Mouse (Mus musculus): ENCODE measurements around the gene Rab15. TPM values are rescaled to one million over a fixed set of nuclear protein-coding genes. Genes with fewer than 3 reads are reported as not detected.

Rab15 gene
- total RNA-seq, 2 experiments from 2014 or later = 102 to 111 TPM

- intact Hi-C loops (cut with DNase I) = no loop called here
Measured at GRCm38 (mm10) chr12:76780639-76781468, 41.9 kb downstream of the Rab15 start.

GRCm38 (mm10) chr12:76779951-76780350 lies 42.8 kb downstream of the Rab15 start:
- no peak for DNase-seq
- intact Hi-C loops (cut with DNase I) = no loop called here

More at GRCm38 (mm10) chr12:76780639-76781468, 41.9 kb downstream of the Rab15 start:
- DNase-seq = peak; percentile 44

DNA sequence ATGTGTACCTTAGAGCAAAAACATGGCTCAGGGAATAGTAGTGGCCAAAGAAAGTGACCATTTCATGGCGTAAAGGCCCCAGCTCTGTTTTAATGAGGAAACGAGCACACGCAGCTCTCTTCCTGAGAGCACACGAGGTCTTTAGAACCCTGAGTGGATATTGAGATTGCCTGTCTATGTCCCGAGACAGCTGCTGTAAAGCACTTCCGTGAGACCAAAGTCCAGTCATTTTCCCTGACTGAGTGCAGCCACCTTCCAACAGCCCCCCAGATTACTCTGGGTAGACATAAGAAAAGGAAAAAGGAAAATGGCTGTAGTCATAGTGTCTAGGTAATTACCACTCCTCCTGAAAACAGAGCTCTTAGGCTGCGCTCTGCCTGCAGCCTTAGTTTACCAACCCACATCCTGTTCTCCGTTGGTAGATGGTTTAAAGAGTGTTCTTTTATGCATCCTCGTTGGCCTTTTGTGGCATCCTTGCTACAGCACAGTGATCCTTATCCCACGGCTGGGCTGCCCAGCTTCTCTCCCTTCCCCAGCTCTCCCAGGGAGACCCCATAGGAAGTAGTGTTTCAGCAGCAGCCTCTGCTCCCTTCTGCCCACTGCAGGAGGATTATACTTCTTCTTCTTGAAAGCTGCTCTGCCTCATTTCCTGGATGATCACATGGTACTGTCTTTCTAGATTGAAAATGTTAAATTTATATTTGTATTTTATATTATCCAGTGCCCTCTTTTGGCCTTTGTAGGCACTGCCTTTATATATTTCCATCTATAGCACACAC lies 44.2 kb downstream of the Rab15 start:
- intact Hi-C loops (cut with DNase I) = no loop called here
- DNase-seq = no peak

DNA sequence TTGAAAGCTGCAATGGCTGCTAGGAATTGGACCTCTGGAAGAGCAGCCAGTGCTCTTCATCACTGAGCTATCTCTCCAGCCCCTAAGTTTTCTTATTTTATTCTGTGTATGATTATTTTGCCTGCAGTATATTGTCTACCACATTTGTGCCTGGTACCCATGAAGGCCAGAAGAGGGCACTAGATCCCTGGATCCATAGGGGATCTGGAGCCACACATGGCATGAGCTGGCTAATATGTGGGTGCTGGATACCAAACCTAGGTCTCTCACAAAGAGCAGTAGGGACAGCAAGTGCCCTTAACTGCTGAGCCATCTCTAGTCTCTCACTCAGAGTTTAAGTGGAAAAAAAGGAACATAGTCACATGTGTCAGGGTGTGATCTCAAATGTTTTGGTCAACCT lies 44.9 kb downstream of the Rab15 start:
- no peak for DNase-seq
- intact Hi-C loops (cut with DNase I) = no loop called here

DNA sequence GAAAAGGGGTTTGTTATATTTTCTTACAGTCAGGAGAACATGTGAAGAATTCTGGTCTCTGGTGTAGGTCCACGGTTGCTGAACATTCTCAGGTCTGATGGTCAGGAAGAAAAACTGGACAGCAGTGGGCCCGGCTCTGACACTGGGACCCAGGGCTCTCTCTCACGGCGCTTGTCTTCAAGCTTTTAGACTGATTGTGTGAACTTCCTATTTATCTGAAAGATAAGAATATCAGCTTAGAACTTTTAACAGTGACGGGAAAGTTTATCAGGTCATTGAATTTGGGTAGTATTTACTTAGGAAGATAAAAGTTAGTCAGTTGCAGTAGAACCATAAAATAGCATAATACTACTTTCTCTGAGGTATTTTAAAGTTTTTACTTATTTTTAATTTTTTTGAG lies 45.8 kb downstream of the Rab15 start:
- intact Hi-C loops (cut with DNase I) = no loop called here

GRCm38 (mm10) chr12:76775132-76775531 lies 47.6 kb downstream of the Rab15 start:
- intact Hi-C loops (cut with DNase I) = no loop called here
- DNase-seq = no peak

More for the DNA sequence above, 45.8 kb downstream of the Rab15 start:
- no peak for DNase-seq

DNA sequence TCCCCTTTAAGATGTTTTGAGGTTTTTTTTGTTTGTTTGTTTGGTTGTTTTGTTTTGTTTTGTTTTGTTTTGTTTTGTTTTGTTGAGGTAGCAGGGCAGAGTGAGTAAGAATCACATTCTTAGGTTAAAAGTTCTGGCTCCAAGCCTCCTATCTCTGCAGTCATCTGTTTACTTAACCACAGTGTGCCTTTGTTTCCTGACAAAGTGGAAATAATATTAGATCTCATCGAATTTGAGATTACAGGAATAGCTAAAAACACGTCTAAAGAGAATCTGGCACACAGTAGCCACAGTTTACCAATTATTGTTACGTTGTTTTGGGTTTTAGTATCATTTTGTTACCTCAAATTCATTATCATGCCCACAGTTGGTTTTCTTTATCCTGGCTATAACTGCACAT lies 48.1 kb downstream of the Rab15 start:
- no peak for DNase-seq

DNA sequence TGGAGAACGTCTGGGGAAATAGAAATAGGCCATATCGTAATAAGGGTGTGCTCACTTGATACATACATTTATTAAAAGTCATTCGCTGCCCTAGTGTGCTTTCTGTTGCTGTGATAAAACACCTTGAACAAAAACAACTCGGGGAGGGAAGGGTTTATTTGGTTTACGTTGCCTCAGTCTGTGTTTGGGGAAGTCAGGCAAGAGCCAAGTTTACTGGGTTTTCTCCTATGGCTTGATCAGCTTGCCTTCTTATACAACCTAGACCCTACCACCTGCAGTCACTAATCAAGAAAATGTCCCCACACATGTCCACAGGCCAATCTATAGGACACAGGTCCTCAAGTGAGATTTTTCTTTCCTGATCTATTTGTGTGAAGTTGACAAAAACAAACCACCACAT lies 51.2 kb downstream of the Rab15 start:
- intact Hi-C loops (cut with DNase I) = no loop called here
- DNase-seq = no peak

More for the DNA sequence above, 48.1 kb downstream of the Rab15 start:
- intact Hi-C loops (cut with DNase I) = no loop called here

GRCm38 (mm10) chr12:76770841-76771500 lies 51.7 kb downstream of the Rab15 start:
- no peak for DNase-seq
- intact Hi-C loops (cut with DNase I) = no loop called here

GRCm38 (mm10) chr12:76765901-76766630 lies 56.6 kb downstream of the Rab15 start:
- intact Hi-C loops (cut with DNase I) = no loop called here
- DNase-seq = peak; percentile 15

DNA sequence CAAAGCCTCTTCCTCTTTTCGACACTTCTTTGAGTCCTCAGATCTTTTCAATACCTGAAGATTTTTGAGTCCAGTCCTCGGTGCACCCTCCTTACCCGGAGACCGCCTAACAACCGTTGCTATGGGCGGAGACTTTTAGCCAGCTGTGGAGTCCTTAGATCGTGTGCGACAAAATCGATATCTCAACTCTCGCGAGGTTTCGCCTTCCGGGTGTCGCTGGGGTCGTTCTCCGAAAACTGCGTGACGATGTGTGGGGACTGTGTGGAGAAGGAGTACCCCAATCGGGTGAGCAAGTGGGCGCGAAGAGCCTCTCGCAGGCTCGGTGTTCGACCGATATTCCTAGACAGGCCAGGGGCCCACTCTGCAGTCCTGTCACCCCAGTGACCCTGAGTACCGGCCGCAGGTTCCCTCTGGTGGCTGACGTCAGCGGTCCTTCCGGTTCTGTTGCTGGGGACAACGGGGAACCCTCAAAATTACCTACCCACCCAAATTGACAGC lies 57.3 kb downstream of the Rab15 start, which contains the start of the genes Churc1 and Fntb:
Gene Churc1, plus strand, starts transcription at position 185 of the 498 bp plus-strand sequence.
Gene Fntb, plus strand, starts transcription at position 236 of the 498 bp plus-strand sequence.
- DNase-seq = peak; percentile 89
- intact Hi-C loops (cut with DNase I) = no loop called here

DNA sequence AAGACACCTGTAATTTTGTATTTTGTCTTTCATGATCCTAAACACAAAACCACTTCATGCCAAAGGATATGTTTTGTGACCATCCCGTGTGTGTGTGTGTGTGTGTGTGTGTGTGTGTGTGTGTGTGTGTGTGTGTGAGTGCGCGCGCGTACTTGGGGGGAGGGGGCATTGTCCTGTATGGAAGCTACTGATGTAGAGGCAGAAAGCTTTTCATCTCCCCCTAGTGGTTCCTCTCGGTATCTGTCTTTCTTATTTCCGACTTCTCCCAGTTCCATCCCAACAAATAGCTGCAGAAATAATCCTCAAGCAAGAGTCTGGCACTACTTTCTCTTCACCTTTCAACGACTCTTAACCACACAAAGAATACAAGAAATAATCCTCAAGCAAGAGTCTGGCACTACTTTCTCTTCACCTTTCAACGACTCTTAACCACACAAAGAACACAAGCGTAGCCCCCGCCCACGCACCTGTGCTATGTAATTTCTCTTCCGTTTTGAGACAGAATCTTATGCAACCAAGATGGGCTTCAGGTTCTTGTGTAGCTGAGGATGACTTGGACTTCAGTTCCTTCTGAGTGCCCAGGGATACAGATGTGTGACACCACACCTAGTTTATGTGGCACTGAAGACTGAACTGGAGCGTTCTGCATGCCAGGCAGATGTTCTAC lies 69.9 kb downstream of the Rab15 start:
- intact Hi-C loops (cut with DNase I) = no loop called here
- DNase-seq = peak; percentile 36

GRCm38 (mm10) chr12:76750866-76751459 lies 71.7 kb downstream of the Rab15 start:
- no peak for DNase-seq
- intact Hi-C loops (cut with DNase I) = no loop called here

Other genes starting within 250 kb of the Rab15 start
- 10 to 100 TPM; 35.4 to 39.8 TPM for gene Sptb, start 112.4 kb downstream of the Rab15 start, total RNA-seq (2021)
- gene Churc1, start 57.4 kb downstream of the Rab15 start, total RNA-seq (2021) = 10 to 100 TPM; 35.2 to 42.6 TPM
- gene Fntb, start 57.3 kb downstream of the Rab15 start, total RNA-seq (2021) = 10 to 100 TPM; 30.6 to 33.0 TPM
- gene Gpx2, start 27.4 kb downstream of the Rab15 start, total RNA-seq (2021) = not detected
- 10 to 100 TPM; 78.8 to 80.9 TPM for gene Max, start 139.3 kb upstream of the Rab15 start, total RNA-seq (2021)